Mouse (Mus musculus) kidney, postnatal 25 days (tissue): Measurements from ENCODE around the gene Rhobtb1.
A peak's percentile ranks its signal among the peaks of the same experiment; 100 is the strongest.

Experiments used
- DNase-seq, 2 experiments: peaks; one replicate each; pipeline ENCODE4 v3.0.0; 2021; ENCODE audit warnings: mixed read lengths in 2 of 2

The Rhobtb1 gene

GRCm38 (mm10) chr10:69247311-69248033, 96.2 kb downstream of the Rhobtb1 start:
- no peak for DNase-seq

DNA sequence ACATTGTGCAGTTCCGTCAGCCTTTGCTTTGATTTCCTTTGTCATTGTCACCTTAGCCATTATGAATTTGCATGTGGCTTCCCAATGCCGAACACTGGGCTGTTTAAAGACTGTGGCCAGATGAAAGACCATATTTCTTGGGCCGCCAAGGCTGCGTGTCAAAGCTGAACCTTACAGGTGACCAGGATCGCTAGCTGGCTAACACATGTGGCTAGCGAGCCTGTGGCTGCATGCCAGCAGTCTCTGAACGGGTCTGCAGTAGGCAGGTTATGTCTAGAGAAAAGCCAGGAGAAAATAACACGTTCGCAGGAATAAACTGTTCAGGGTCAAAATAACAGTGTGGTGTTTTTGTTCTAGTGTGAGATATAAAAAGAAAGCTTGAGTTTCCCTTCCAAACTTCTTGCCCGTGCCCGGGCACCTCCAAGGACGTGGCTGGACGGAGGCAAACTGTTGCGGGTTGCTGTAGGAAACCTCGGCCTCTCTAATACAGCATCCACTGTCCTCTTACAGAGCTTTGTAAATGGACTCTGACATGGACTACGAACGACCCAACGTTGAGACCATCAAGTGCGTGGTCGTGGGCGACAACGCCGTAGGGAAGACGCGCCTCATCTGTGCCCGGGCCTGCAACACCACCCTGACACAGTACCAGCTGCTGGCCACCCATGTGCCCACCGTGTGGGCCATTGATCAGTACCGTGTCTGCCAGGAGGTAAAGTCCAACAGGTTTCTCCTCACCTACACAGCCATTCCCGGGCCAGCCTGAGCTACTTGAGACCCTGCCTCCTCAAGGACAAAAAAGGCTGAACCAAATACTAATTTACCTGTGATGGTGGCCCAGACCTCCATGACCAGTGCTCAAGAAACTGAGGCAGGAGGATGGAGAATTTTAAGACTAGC, 97.3 kb downstream of the Rhobtb1 start:
- DNase-seq, result peak; percentile 71 to 83

- no peak for DNase-seq
These were observed 100.0 kb downstream of the Rhobtb1 start for GRCm38 (mm10) chr10:69251254-69251653.

DNA sequence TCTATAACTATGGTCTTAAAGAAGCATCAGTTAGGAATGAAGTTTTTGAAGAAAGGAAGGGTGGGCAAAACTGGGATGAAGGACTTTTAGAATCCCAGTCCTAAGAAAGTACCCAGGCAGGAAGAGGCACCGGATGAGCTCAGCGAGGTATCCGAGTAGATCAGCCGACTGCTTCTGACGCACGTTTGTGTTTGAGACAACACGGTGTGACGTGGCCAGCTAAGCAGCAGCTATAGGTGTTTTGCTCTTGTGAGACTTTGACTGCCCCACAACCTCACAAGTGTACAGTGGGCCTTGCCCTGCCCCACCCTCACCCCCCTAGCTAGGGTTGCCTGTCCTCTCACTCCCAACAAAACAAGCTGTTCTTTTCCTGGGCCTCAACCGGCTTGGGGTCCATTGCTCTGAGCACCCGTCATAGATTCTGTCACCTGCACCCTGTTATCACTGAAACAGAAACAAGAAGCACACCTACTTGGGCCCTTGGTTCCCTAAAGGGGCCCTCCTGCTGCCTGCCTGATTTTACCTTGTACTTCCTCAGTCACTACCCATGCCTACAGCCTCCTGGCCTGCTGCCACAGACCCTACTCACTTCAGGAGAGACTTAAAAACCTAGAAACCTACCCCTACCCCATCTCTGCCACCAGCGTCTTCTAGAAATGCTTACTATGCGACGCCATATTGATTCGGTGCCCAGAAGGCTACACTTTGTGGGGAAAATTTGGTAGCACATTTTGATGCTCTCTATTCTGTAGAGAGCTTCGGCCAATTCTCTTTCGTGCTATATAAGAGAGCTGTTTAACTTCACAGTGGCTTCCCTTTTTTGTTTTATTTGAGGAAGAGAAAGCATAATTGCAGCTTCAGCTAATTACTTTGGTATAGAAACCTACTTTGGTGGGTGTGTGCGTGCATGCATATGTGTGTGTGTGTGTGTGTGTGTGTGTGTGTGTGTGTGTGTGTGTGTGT, 101.2 kb downstream of the Rhobtb1 start:
- DNase-seq, result no peak

GRCm38 (mm10) chr10:69253075-69253685, 101.9 kb downstream of the Rhobtb1 start:
- peak; percentile 79 to 82 for DNase-seq

DNA sequence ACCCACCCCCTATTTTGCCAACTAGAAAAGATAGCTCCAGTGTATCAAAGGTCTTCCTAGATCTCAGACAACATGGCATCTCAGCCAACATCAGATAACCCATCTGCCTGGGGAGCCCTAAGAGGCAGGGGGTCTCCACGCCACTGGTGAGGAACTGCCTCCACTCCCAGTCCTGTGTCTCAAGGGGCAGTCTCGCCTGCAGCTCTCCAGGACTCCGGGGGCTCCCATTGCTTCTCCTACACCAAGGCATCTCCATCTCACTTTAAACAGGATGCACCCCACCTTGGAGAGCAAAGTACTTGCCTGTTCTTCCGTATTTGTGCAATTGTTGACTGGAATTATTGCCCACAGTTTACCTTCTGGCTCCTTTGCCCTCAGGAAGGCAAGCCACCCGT, 102.4 kb downstream of the Rhobtb1 start:
- no peak for DNase-seq

DNA sequence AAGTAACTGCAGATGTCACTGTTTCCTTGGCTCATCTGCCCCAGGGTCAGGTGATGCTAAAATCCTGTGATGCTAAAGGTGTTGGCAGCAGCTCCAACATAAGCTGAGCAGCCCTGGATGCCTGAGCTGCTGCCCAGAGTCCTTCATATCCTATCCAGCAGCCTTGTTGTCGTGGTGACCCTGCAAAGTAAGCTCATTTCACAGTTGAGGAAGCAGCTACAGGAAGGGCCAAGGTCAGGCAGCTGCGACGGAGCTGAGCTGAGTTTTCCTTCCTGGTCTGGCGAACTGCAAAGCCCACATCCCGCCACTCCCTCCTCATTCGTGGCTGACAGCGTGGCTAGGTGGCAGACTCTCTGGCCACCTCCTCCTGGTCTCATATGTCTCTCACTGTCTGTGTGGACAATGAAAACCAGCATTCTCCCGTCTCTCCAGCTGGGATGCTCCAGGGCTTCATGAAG, 103.2 kb downstream of the Rhobtb1 start:
- DNase-seq, result peak; percentile 86 to 95

- no peak for DNase-seq
These were observed 104.4 kb downstream of the Rhobtb1 start for GRCm38 (mm10) chr10:69255594-69255993.

DNA sequence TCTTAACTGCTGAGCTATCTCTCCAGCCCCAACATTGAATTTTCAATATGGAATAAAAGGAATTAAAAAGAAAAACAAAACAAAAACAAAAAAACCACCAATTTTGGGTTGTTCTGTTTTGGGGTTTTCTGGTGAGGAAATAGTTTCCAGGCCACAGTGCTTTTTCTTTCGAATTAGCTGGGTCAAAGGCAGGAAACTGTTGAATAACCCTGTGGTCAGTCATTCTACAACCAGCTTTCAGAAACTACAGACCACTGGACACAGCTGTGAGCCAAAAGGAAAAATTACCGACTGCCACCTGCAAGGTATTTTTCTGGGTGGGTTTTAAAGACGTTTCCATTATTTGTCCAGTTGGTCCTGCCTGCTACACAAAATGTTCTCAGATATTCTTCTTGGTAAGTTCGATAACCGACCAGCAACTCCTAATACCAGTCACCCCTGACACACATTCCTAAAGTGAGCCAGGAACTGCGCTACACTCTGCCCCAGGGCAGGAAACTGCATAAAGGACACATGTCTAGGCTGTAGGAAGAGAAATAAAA, 106.4 kb downstream of the Rhobtb1 start:
- peak in 1 of 2 experiments; percentile 42 for DNase-seq

DNA sequence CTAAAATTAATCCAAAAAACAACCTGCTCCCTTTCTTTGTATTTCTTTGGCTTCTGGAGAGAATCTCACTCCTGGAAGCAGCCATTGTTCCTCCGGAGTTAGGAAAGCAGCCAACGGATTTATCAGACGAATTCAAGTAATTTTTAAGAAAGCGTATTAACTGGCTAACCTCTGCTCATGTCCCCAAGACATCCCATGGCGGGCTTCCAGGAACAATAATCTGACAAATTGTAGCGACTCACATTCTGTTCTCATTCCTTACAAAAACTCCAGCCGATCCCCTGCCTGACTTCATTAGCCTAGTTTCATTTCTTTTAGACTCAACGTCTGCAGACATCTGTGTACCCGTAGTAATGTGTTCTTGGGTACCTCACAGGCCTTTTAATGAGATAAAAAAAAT, 107.4 kb downstream of the Rhobtb1 start:
- peak; percentile 80 to 81 for DNase-seq

GRCm38 (mm10) chr10:69259161-69259560, 107.9 kb downstream of the Rhobtb1 start:
- peak in 1 of 2 experiments; percentile 35 for DNase-seq

GRCm38 (mm10) chr10:69259929-69260328, 108.7 kb downstream of the Rhobtb1 start:
- DNase-seq, result peak; percentile 49 to 82

DNA sequence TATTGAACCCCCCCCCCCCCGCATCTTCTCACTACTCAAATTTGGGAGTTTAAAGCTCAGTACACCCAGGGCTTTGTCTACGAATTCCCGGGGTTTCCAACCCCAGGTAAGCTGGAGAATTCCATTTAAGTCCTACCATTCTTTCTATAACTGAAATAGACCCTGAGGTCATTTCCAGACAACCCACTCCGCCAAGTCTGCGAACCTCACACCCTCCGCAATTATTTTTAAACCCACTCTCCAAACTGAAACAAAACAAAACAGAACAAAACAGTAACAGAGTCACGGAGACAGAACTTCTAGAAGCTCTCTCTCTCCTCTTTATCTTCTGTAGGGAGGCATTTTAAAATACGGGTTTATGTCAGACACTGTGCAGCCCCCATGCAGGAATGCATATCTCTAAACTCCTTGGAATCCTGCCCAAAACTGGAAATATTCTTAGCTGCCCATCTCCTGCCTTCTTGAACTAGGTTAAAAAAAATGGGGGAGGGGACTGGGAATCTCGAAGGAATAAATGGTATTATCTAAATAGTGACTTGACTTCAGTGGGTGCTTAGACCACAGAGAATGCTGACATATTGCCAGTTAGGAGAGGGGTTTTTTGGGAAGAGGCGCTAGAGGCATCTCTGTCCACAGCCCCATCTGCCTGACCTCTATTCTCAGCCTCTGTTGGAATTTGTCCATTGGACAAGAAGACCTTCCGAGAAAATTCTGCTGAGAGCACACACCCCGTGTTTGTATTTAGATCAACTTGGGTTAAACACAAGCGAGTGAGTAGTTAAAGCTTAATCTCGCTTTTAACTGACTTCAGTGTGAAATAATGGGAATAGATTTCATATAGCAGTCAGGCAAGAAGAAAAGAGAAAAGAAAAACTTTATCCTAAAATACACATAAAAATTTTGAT, 111.9 kb downstream of the Rhobtb1 start:
- peak; percentile 44 to 73 for DNase-seq

DNA sequence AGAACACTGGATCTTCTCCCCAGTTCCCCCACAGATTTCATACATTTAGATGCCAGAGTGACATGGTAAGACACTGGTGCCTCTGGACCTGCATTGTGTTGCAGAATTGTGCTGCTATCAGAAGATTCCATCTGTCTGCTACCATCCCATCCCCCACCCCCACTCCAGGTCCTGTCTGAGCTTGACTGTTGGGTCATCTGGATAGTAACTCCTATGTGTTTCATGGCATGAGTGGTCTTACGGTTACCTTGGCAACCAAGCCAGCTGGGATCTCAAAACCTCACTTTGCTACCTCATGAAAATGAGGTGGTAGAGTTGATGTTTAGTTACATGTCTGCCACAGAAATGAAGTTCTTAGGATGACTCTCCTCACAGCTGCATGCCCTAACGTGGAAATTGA, 112.7 kb downstream of the Rhobtb1 start:
- no peak for DNase-seq

DNA sequence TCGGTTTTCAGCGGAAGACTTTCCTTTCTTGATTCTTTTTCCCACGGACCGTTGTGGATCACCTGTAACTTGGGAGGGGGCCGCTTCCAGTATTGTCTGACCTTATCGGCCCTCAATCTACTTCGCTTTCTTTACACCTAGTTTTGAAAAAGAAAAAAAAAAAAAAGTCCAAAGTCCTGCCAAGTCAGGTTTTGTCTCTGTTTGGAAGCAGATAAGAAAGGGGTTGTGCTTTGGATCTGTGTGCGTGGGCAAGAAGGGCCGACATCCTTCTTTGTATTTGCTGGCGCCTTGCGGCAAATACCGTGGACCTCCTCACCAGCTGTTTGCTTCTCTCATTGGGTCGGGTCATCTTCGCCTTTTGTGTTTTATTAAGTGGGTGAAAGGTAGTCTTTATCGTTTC, 114.2 kb downstream of the Rhobtb1 start:
- peak in 1 of 2 experiments; percentile 12 for DNase-seq

- DNase-seq, result peak; percentile 58 to 85
These were observed 116.9 kb downstream of the Rhobtb1 start for GRCm38 (mm10) chr10:69268061-69268643.

GRCm38 (mm10) chr10:69271436-69271835, 120.2 kb downstream of the Rhobtb1 start:
- DNase-seq, result no peak

GRCm38 (mm10) chr10:69274275-69274674, 123.0 kb downstream of the Rhobtb1 start:
- no peak for DNase-seq

DNA sequence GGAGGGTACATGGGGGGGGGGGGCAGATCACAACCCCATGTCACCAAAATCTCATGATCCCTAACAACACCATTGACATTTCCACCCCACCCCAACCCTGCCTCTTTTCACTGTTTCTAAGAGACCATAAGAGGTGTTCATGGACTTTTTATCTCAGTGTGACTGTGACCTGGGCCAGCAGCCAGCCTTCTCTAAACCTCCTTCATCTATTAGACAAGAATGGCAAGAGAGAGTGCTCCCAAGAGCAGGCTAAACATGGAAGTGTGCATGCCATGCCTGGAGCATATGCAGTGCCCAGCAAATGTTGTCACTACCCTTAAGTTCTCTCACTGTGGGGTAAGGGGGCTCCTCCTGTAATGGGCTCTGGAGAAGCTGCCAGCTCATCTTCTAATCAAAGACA, 123.5 kb downstream of the Rhobtb1 start:
- DNase-seq, result no peak
